Mouse (Mus musculus) neural tube, embryonic 10.5 days (tissue): ENCODE measurements around the gene Anapc11.
A peak's percentile ranks its signal among the peaks of the same experiment; 100 is the strongest.

Experiments
- DNase-seq: peaks from one replicate; pipeline ENCODE4 v3.0.0-alpha.2; 2017; ENCODE audit warnings: low spot score; ENCODE audit errors: extremely low spot score

Anapc11 gene

DNA sequence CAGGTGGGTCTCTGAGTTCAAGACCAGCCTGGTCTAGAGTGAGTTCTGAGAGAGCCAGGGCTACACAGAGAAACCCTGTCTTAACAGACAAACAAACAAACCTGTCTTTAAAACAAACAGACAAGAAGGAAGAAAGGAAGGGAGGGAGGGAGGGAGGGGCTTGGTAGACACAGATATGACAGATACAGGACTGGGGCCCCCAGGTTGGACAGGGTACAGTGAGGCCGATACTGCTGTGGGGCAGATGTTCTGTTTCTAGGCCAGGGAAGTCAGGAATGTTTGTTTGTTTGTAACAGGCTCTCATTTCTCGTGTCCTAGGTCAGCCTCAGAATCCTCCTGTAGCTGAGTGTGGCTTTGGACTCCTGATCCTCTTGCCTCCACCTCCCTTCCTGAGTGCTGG, 5.3 kb downstream of the Anapc11 start:
- DNase-seq: no peak

DNA sequence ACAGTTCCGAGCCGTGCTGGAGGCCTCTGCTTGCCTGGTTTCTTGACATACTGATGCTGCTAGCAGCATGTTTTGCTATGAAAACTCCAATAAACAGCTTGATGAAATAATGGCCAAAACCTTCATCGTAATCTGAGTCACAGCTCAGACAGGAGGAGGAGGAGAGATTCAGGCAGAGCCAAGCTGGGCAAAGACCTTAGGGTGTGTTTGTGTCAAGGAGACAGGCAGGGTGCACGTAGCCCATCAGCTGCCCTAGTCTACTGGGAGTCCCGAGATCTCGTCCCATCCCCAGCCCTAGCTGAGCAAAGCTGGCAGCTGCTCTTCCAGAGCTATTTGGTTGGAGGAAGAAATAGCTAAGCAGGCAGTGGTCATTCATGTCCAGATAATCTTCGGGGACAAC, 7.4 kb downstream of the Anapc11 start:
- DNase-seq: no peak

DNA sequence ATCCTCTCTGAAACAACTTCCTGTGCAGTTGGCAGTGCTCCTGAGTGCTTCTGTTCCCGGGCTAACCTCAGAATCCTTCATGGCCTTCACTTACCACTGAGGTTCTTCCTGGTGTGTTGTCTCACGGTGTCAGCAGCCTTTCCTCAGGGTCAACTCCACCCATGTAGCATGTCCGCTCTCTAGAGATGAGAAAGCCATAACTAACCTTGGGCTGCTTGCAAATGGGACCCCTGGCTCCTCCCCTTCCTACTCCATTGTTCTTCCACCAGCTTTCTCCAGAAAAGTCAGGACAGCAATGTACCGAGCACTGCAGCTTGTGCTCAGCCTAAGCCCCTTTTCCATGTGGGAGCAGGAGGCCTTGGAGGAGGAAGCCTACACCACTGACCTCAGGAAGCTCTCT, 8.5 kb downstream of the Anapc11 start:
- no peak for DNase-seq

DNA sequence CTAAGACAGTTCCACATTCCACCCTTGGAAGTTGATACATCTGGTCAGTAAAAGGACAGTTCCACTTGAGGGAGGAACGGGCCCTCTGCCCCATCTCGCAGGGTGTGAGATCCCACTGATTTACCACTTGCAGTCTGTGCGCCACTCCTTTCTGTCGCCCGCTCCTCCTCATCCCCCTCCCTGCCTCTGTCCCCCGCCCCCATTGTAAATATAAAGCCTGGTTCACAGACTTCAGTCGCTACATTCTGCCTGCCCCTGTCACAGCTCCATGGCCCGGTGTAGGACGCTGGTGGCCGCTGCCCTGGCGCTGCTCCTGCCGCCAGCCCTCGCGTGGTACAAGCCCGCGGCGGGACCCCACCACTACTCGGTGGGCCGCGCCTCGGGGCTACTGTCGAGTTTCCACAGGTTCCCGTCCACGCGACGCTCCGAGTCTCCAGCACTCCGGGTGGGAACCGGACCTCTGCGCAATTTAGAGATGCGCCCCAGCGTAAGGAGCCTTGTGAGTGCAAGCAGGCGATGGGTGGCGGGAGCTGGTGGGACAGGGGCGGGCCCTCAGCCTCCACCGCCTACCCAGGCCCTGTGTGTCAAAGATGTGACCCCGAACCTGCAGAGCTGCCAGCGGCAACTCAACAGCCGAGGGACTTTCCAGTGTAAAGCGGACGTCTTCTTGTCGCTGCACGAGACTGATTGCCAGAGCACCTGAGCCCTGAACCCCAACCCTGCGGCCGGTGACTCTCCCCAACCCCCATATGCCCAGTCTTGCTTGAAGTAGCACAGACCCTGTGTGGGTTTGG, 10.2 kb downstream of the Anapc11 start, which contains the start of gene Npb:
TSS of gene Npb (plus strand) at position 237 of the 794 bp plus-strand sequence.
- peak; percentile 41 for DNase-seq

DNA sequence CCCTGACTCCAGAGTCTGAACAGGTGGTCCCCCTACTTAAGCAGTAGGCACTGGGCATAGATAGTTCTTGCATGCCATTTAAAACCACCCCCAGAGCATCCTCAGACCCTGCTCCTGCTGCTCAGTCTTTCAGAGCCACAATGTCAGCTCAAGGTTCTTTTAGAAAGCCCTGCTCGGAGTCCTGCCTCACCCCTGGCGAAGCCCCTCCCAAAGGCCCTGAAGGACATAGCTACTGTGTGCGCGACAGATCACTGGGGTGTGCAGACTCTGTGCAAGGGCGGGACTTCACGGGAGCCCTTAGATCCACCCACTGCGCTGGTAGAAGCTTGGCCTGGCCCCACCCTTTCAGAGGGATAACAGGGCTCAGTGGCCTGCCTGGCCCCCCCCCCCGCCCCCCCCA, 11.0 kb downstream of the Anapc11 start:
- no peak for DNase-seq

DNA sequence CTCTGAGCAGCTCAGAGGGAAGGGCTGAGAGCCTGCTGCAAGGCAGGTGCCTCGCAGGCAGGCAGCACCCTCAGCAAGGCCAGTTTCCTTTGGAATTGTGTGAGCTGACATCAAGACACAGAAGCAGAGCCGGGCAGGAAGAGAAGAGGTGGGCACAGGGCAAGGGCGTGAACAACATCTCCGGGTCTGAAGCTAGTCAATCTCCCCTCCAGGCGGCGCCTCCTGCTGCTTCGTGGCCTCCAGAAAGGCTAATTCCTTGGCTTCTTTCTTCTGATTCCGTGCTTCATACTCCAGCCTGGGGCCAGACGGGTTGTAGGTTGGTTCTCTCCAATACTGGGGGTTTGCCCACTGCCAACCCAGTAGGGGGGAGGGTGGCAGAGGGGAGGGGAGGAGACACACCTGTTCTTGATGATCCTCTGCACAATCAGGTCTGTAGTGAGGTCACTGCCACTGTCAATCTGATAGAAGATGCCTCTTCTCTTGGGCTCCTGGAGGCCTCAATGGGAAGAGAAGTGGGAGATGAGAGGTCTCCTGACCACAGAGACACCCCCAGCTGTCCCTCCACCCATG, 12.3 kb downstream of the Anapc11 start:
- no peak for DNase-seq

DNA sequence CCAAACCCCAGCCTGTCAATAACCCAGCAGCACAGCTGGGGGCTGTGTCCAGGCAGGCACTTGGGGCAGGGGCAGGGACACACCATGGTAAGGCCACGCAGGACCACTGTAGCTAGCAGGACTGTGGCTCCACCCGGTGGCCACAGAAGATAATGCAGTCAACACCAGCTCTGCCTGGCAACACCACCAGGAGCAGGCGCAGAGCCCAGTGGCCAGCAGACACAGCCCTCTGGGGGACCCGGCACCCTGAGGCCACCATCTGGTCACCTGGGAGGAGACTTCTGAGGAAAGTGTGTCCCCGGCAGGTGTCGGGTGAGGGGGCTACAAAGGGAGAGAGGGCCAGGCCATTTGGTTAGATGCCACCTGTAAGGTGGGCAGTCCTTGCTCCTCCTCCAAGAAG, 14.5 kb downstream of the Anapc11 start:
- DNase-seq: peak; percentile 76

DNA sequence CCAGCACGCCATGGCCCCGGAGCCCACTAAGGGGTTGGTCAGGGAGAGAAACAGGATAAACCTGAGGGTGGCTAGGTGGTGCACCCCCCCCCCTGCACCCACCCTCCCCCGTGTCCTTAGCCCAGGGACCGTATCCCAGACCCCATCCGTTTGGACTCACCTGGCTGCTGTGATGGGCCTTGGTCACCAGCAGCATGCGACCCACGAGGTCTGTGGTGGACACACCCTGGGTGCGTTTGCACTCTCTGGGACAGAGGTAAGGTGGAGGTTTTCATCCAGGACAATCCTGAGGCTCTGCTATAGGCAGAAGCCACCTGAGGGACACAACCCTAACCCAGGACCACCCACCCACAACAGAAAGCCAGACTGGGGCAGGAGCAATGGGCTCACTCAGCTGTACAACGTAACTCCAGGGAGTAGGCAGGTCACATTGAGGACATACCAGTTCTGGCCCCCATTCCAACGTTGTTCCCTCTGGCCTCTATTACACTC, 15.3 kb downstream of the Anapc11 start:
- DNase-seq: no peak

DNA sequence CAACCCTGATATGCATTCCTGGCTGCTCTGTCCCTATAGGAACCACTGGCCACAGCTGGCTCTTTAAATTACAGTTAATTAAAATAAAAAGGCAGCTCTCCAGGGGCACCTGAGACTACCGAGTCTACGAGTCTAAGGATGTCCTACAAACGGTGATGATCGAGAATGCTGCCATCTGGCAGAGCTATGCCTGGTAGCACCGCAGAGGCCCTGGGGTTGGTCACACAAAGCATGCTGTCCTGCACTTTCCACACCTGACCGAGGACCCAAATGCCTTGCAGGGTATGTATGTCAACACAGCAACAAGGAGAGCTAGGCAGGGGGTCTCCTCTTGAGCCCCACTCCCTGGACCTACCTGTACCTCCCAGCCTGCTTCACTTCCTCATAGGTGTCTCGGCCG, 15.8 kb downstream of the Anapc11 start:
- DNase-seq: no peak

DNA sequence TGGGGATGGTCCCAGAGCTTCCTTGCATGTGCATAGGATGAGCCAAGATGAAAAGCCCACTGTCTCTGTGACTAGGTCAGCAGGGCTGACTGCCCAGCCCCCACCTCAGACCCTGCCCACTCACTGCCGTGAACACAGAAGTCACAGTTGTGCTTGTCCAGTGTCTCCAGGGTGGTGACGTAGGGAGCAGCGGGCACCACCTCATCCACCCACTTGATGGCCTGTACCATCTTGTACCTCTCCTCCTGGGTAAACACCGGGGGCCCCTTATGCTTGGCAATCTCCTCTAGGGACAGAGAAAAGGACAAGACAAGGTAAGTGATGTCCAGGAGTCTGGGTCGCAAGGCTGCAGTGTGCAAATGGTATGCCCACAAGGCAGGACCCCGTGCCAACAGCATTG, 16.9 kb downstream of the Anapc11 start:
- DNase-seq: no peak

DNA sequence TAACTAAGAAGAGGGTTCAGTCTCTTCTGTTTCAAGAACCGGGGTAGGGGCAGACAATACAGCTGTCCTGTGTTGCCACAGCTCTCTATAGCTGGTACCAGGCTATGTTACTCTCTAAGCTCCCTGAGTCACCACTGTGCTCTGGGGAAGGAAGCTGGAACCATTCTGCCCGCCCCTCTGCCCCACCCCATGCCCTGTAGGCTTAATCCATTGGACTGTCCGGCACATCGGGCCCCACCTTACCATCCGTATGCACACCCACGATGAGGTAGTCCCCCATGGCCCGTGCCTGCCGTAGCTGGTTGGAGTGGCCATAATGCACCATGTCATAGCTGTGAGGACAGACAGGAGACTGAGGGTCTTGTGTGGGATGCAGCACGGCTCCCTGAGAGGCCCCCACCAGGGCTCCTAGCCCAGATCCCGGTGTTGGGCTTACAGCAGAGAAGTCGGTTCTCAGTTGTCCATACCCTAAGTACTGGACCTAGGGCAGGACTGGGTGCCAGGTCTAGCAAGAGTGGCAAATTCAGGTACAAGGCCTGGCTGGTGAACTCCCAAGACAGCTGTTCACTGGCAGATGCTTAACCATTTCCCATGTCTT, 17.5 kb downstream of the Anapc11 start:
- DNase-seq: no peak

DNA sequence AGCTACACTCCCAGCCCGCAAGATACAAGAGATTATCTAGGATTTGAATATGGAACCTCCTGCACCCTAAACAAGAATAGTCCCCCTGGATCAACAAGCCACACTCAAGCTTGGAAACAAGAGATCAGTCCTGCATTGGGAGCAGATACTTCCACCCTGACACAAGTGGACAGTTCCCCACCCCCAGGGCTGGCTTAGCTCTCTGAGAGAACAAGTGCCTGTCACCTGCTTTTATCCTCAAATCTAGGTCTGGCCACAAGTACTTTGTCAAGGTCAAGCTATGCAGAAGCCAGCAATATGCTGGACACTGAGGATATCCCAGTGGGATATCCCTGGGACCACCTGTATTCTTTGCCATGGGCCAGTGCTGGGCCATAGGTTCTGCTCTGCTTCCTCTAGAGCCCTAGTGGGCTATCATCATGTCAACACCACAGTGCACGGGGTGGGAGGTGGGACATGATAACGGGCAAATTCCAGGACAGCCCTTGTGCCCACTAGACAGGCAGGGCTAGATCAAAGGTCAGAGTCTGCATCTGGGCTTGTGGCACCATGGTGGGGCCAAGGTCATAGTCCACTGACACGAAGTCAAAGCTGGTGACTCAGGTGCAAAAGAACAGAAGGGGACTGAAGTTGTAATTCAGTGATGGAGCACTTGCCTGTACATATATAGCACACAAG, 18.5 kb downstream of the Anapc11 start:
- no peak for DNase-seq

DNA sequence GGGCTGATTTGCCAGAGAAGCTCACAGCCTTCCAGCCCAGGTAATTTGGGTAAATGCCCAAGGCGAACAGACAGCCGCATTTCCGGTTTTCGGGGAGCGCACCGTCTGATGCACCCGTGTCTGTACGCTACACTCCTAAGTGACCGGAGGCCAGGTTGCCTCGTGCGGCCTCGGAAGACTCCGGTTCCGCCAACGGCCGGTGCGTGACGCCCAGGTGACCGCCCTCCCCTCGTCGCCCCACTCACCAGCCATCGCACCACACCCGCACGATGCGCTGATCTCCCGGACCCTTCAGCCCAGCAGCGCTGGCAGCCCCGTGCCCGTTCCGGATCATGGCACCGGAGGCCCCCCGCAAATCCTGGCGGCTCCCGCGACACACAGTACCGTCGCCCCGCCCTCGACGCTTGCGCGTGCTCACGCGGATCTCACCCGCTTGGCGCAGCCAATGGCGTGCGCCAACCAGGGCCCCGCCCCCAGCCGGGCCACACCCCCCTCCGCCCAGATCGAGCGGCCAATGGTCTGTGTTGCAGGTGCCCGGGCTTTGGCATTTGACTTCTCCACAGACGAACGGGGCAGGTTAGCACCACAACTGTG, 19.4 kb downstream of the Anapc11 start, which contains the start of gene Pcyt2:
TSS of gene Pcyt2 (minus strand) at position 418 of the 594 bp plus-strand sequence.
- DNase-seq: peak; percentile 87

DNA sequence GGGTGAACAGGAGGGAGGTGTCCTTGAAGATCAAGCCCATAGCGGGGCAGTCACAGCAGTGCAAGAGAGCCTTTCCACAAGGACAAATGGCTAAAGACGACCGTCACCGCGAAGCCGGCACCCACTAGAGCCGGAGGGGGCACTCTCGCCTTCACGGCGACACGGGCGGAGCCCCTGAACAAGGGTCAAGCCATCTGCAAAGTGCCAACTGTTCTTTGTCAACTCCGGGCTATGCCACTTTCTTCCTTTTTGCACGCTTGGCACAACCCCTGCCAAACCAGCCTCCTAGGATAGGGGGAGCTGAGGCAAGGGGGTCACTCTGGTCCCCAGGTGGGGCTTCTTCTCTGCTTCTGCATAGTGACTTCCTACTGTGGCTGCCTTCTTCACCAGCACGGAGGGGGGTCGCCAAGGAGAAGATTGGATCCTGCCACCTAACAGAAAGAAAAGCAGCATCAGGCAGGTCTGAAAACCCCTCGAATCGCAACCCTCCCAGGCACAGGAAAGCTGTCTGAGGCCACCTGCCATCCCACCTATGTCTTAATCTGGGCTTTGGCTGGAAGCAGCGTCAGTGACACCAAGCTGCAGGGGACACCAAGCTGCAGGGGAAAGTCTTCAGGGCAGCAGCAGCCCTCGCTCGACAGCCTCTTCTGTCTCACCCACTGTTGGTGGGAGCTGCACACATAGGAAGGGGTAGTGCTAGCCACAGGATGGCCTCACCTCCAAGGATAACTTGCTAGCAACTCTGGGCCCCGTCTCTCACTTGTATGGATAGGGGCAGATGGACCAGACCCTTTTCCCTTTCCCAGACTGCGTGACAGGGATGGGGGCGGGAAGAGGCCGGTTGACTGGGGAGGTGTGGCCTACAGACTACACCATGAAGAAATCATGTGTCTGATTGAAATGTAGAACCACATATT, 20.7 kb downstream of the Anapc11 start:
- DNase-seq: no peak

DNA sequence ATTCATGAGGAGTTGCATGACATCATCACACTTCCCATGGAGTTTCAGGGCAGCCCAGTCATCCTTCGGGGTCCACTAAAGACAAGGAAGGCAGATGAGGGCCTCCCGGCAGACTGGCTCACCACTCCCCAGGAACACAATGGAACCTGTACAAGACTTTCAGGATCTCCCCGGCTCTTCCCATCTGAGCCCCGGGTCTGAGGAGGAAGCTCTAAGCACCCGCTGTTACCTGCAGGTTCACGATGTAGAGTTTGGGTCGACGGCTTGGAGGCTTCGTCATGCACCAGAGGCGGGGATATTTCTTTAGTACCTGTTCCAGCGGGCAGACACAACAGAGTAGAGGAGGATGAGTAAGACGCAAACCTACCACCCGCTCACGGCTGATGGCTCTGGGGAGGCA, 22.0 kb downstream of the Anapc11 start:
- no peak for DNase-seq

DNA sequence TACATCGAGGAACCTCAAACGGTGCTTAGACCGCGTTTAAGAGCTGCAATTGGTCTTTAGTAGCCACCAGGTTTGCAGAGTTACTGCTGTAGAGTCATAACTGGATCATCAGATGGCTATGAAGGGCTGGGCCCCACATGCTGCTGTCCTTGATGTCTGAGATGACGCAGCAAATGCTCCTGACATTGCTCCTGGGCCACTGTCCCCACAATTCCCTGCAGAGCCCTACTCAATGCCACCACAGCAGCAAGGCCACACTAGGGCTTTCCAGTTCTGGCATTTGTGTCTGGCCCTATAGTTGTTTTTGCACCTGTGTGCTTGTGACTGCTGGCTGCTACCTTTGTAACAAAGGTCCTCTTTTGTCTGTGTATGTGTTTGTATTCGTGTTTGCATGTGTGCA, 24.6 kb downstream of the Anapc11 start:
- DNase-seq: no peak

DNA sequence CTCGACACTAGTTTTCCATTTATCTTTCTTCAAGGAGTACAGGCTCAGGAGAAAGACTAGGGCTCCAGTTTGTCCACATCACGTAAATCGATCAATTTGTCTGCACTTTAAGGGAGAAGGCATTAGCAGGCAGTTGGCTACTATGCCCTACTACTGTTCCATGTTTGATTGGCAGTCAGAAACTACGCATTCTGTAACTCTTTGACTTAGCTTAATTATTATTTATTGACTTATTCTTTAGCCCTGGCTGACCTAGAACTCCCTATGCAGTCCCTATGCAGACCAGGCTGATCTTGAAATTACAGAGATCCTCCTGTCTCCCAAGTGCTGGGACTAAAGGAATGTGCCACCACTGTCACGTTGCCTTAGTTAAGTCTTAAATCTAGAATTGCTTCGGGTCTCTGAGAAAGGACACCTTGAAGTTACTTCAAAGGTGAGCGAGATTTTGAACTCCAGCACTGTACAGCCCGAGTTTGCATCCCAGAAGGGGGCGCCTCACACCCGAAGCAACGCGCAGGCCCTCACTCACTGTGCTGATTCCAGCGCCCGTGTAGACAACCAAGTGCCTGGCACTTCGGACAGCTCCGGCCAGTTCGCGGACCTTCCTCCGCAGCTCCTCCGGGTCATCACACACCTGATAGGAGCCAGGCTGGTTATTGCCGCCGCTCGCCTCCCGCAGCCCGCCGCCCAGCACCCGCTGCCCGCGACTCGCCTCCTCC, 25.9 kb downstream of the Anapc11 start:
- DNase-seq: peak; percentile 62

DNA sequence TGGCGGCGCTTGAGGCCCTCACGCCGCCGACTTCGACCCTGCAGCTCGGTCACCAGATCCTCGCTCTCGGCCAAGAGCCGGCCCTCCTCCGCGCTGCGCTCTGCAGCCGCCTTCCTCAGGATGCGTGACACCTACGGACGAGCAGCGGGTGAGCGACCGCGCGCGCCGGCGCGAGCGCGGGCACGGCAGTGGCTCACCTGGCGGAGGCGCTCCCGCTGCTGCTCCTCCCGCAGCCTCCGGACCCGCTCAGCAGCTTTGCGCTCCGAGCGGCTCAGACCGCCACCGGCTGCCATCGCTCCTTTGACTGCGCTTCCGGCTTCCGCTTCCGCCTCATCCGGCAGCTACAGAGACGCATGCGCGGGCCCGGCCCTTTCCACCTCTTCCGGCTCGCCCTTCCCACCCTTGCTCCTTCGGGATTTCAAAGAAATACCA, 26.5 kb downstream of the Anapc11 start:
- peak; percentile 84 for DNase-seq

DNA sequence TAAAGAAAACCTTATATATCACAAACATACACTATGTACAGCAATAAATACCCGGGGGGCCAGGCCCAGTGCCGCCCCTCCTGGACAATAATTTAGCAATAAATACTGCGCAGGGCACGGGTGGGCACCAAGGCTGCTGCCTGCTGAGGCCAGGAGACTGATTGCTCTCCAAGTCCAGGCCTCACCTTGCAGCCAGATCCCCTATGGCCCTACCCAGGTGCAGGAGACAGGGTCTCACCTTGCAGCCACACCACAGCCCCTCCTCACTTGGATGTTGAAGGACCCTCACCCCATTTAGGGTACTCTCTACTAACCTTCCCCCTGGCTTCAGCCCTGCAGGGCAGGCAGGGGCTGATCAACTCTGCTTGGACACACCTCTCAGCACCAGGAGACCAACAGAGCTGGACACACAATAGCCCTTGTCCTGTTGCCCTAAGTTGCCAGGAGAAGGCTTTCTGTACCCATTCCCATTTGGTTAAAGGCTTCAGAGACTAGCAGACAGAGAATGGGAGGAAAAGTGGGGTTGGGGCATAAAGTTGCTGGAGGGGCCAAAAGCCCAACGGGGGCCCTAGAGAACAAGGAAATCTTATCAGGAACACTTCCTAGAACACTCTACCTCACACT, 27.0 kb downstream of the Anapc11 start, which contains the start of gene Sirt7:
TSS of gene Sirt7 (minus strand) at position 89 of the 624 bp plus-strand sequence.
- no peak for DNase-seq
